Mouse (Mus musculus) C2C12 (cell line): ENCODE data around the gene Kncn.

Experiments used
- CEBPB ChIP-seq: IDR thresholded peaks from one replicate; pipeline ENCODE4 v1.6.1; 2011; ENCODE audit warnings: low read depth, mild to moderate bottlenecking, control low read depth, moderate library complexity
- CTCF ChIP-seq: IDR thresholded peaks from one replicate; pipeline ENCODE4 v1.5.1; 2011; ENCODE audit not compliant: control insufficient read depth, insufficient read depth, insufficient read length
- FOSL1 ChIP-seq: IDR thresholded peaks from one replicate; pipeline ENCODE4 v1.8.0; 2011; ENCODE audit warnings: mild to moderate bottlenecking, low read length; ENCODE audit not compliant: poor library complexity, insufficient read depth, severe bottlenecking
- MAX ChIP-seq: IDR thresholded peaks from one replicate; pipeline ENCODE4 v1.6.1; 2011; ENCODE audit warnings: mild to moderate bottlenecking, control low read depth
- USF1 ChIP-seq: IDR thresholded peaks from one replicate; pipeline ENCODE4 v1.6.1; 2011; ENCODE audit warnings: low read depth, mild to moderate bottlenecking, control low read depth, moderate library complexity

DNA sequence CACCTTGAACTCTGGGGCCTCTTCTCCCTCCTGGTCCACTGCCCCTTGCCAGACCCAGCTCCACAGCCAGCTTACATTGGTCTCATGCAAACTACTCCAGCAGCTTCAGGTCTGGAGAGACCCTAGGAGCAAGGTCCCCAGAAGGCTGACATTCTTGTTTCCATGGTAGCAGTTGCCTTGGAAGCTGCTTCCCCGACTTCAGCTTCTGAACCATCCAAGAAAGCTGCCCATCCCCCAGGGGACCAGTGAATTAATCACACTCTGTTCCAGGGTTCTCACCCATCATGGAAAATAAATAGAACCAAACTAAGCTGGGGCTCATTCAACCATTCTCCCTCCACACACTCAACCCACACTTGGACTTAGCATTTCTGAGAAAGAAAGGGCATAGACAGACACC is 3.0 kb upstream of the Kncn start:
- no peak for TF ChIP-seq CTCF
- no peak for TF ChIP-seq FOSL1
- no peak for TF ChIP-seq USF1
- TF ChIP-seq MAX, result no peak
- TF ChIP-seq CEBPB, result no peak
